Mouse (Mus musculus) bone marrow macrophage, adult 2 months (primary cell): ENCODE results near the gene H2afy2. TPM values are rescaled to one million over a fixed set of nuclear protein-coding genes. Genes with fewer than 3 reads are reported as not detected.
A peak's percentile ranks its signal among the peaks of the same experiment; 100 is the strongest.

Experiments used
- H3K27ac ChIP-seq: 2 replicates; pipeline ENCODE4 v1.5.1; 2012; ENCODE audit warnings: low read depth, low read length; ENCODE audit not compliant: insufficient read depth
- H3K4me1 ChIP-seq: 2 replicates; pipeline ENCODE4 v1.6.1; 2012; ENCODE audit warnings: low read length; ENCODE audit not compliant: control insufficient read depth, insufficient read depth
- H3K4me3 ChIP-seq: 2 replicates; pipeline ENCODE4 v1.5.1; 2012; ENCODE audit warnings: mild to moderate bottlenecking, low read length, moderate library complexity; ENCODE audit not compliant: insufficient read depth
- CTCF ChIP-seq: IDR thresholded peaks from 2 replicates; pipeline ENCODE4 v1.5.1; 2012; ENCODE audit warnings: low read depth, mild to moderate bottlenecking, low read length, moderate library complexity
- POLR2A ChIP-seq: IDR thresholded peaks from 2 replicates; pipeline ENCODE4 v1.6.1; 2012; ENCODE audit warnings: mild to moderate bottlenecking, low read depth, low read length, borderline replicate concordance
- polyA plus RNA-seq: library from polyadenylated mRNA; stranded (reverse); fragments of >200 nt; gene quantifications from 2 replicates; pipeline ENCODE4 v1.2.4, GENCODE M21; 2012; ENCODE audit not compliant: missing spikeins, insufficient read depth, insufficient read length

The H2afy2 gene
- polyA plus RNA-seq, 1 experiment = not detected

GRCm38 (mm10) chr10:61823731-61824115 lies 39.8 kb upstream of the H2afy2 start:
- H3K4me3 ChIP-seq = no peak overlapping the region
- TF ChIP-seq CTCF (no peak), POLR2A (no peak)
- no peak overlapping the region for H3K27ac ChIP-seq
- no peaks in the 10 kb centered on the region for H3K4me1 ChIP-seq

GRCm38 (mm10) chr10:61822968-61823730 lies 39.2 kb upstream of the H2afy2 start:
- Histone ChIP-seq H3K27ac (no peak overlapping the region), H3K4me1 (no peaks in the 10 kb centered on the region), H3K4me3 (no peak overlapping the region)
- no peak for TF ChIP-seq POLR2A
- no peak for TF ChIP-seq CTCF

- H3K4me1 ChIP-seq = no peaks in the 10 kb centered on the region
- no peak overlapping the region for H3K4me3 ChIP-seq
- TF ChIP-seq POLR2A (no peak), CTCF (peak; percentile 27; the same call in 1 of the 2 replicates)
- no peak overlapping the region for H3K27ac ChIP-seq
These were observed 36.1 kb upstream of the H2afy2 start for GRCm38 (mm10) chr10:61820050-61820449.

- H3K4me3 ChIP-seq = no peak overlapping the region
- H3K27ac ChIP-seq = no peak overlapping the region
- H3K4me1 ChIP-seq = no peaks in the 10 kb centered on the region
- TF ChIP-seq CTCF (no peak), POLR2A (no peak)
These were observed 28.0 kb upstream of the H2afy2 start for GRCm38 (mm10) chr10:61811987-61812386.

- TF ChIP-seq POLR2A = no peak
- Histone ChIP-seq H3K4me1 (no peaks in the 10 kb centered on the region), H3K27ac (no peak overlapping the region), H3K4me3 (no peak overlapping the region)
These were observed 14.2 kb upstream of the H2afy2 start for GRCm38 (mm10) chr10:61798133-61798576.

- TF ChIP-seq POLR2A (no peak), CTCF (no peak)
- no peak overlapping the region for H3K27ac ChIP-seq
- H3K4me3 ChIP-seq = no peak overlapping the region
- H3K4me1 ChIP-seq = no peaks in the 10 kb centered on the region
These were observed 11.5 kb upstream of the H2afy2 start for GRCm38 (mm10) chr10:61795458-61795857.

- TF ChIP-seq CTCF (no peak), POLR2A (no peak)
- H3K4me3 ChIP-seq = no peak overlapping the region
- H3K27ac ChIP-seq = no peak overlapping the region
- no peaks in the 10 kb centered on the region for H3K4me1 ChIP-seq
These were observed 11.0 kb upstream of the H2afy2 start for GRCm38 (mm10) chr10:61794971-61795370.

- Histone ChIP-seq H3K4me1 (no peaks in the 10 kb centered on the region), H3K27ac (no peak overlapping the region), H3K4me3 (no peak overlapping the region)
- TF ChIP-seq CTCF (no peak), POLR2A (no peak)
These were observed 9.1 kb upstream of the H2afy2 start for GRCm38 (mm10) chr10:61793015-61793414.

GRCm38 (mm10) chr10:61788499-61788898 lies 4.6 kb upstream of the H2afy2 start:
- Histone ChIP-seq H3K4me3 (no peak overlapping the region), H3K4me1 (no peaks in the 10 kb centered on the region), H3K27ac (no peak overlapping the region)
- TF ChIP-seq POLR2A (no peak), CTCF (no peak)

- Histone ChIP-seq H3K4me3 (no peak overlapping the region), H3K27ac (no peak overlapping the region), H3K4me1 (no peaks in the 10 kb centered on the region)
- no peak for TF ChIP-seq CTCF
These were observed 3.8 kb upstream of the H2afy2 start for GRCm38 (mm10) chr10:61787541-61788313.
